Mouse (Mus musculus): Measurements from ENCODE around the gene Nrsn2. TPM values are rescaled to one million over a fixed set of nuclear protein-coding genes. Genes with fewer than 3 reads are reported as not detected.
"Not testable (repeated sequence)": the region's sequence is repeated elsewhere in the genome, so short reads cannot be mapped to it uniquely, and the experiment has no call there.

The Nrsn2 gene
- total RNA-seq, 2 experiments from 2014 or later, result 67.2 to 85.4 TPM

- no peak for DNase-seq
Observed at GRCm38 (mm10) chr2:152384191-152384590, 7.8 kb upstream of the Nrsn2 start.

- peak in 1 of 2 experiments; percentile 13 for DNase-seq
Observed at GRCm38 (mm10) chr2:152375652-152376344, 640 bp downstream of the Nrsn2 start.

- no peak for DNase-seq
Observed at GRCm38 (mm10) chr2:152373547-152373946, 2.9 kb downstream of the Nrsn2 start.

GRCm38 (mm10) chr2:152372661-152373060, 3.8 kb downstream of the Nrsn2 start:
- DNase-seq, result no peak

- DNase-seq, result no peak
Observed at GRCm38 (mm10) chr2:152372104-152372503, 4.3 kb downstream of the Nrsn2 start.

- peak in 1 of 2 experiments; percentile 31 for DNase-seq
Observed at GRCm38 (mm10) chr2:152368532-152369140, 7.8 kb downstream of the Nrsn2 start.

GRCm38 (mm10) chr2:152367917-152368316, 8.5 kb downstream of the Nrsn2 start:
- no peak for DNase-seq

GRCm38 (mm10) chr2:152363245-152364147, 12.9 kb downstream of the Nrsn2 start:
- peak; percentile 52 to 61 for DNase-seq

- DNase-seq, result no peak
Observed at GRCm38 (mm10) chr2:152361193-152361592, 15.2 kb downstream of the Nrsn2 start.

GRCm38 (mm10) chr2:152360271-152360775, 16.1 kb downstream of the Nrsn2 start:
- DNase-seq, result no peak

- DNase-seq, result no peak
Observed at GRCm38 (mm10) chr2:152359616-152360015, 16.8 kb downstream of the Nrsn2 start.

GRCm38 (mm10) chr2:152358977-152359376, 17.5 kb downstream of the Nrsn2 start:
- not testable (repeated sequence) for DNase-seq

- no peak for DNase-seq
Observed at GRCm38 (mm10) chr2:152357254-152357653, 19.2 kb downstream of the Nrsn2 start.

GRCm38 (mm10) chr2:152349842-152350540, 26.4 kb downstream of the Nrsn2 start:
- DNase-seq, result no peak

GRCm38 (mm10) chr2:152349205-152349604, 27.2 kb downstream of the Nrsn2 start:
- DNase-seq, result no peak

GRCm38 (mm10) chr2:152347722-152348121, 28.7 kb downstream of the Nrsn2 start:
- DNase-seq, result no peak

GRCm38 (mm10) chr2:152346776-152347465, 29.5 kb downstream of the Nrsn2 start:
- DNase-seq, result no peak

GRCm38 (mm10) chr2:152345393-152345792, 31.0 kb downstream of the Nrsn2 start:
- no peak for DNase-seq

- DNase-seq, result no peak
Observed at GRCm38 (mm10) chr2:152344909-152345308, 31.5 kb downstream of the Nrsn2 start.

- no peak for DNase-seq
Observed at GRCm38 (mm10) chr2:152344361-152344760, 32.1 kb downstream of the Nrsn2 start.
